Mouse (Mus musculus): ENCODE data around the gene Mras.

The Mras gene

GRCm38 (mm10) chr9:99409280-99409679, 27.9 kb downstream of the Mras start:
- no peak for DNase-seq

- DNase-seq, result no peak
Measured at GRCm38 (mm10) chr9:99401288-99401974, 35.8 kb downstream of the Mras start.

GRCm38 (mm10) chr9:99400781-99401180, 36.4 kb downstream of the Mras start:
- no peak for DNase-seq

GRCm38 (mm10) chr9:99397056-99397815, 39.9 kb downstream of the Mras start:
- DNase-seq, result no peak

- no peak for DNase-seq
Measured at GRCm38 (mm10) chr9:99394366-99394765, 42.8 kb downstream of the Mras start.

- no peak for DNase-seq
Measured at GRCm38 (mm10) chr9:99393146-99393545, 44.0 kb downstream of the Mras start.

GRCm38 (mm10) chr9:99391557-99391956, 45.6 kb downstream of the Mras start:
- no peak for DNase-seq

- no peak for DNase-seq
Measured at GRCm38 (mm10) chr9:99390716-99391115, 46.5 kb downstream of the Mras start.

GRCm38 (mm10) chr9:99390201-99390600, 47.0 kb downstream of the Mras start:
- no peak for DNase-seq

GRCm38 (mm10) chr9:99389506-99389905, 47.7 kb downstream of the Mras start:
- DNase-seq, result no peak

GRCm38 (mm10) chr9:99388856-99389255, 48.3 kb downstream of the Mras start:
- no peak for DNase-seq

GRCm38 (mm10) chr9:99388078-99388477, 49.1 kb downstream of the Mras start:
- no peak for DNase-seq

- no peak for DNase-seq
Measured at GRCm38 (mm10) chr9:99382556-99382955, 54.6 kb downstream of the Mras start.

- no peak for DNase-seq
Measured at GRCm38 (mm10) chr9:99379194-99379593, 58.0 kb downstream of the Mras start.

GRCm38 (mm10) chr9:99376591-99377418, 60.4 kb downstream of the Mras start:
- no peak for DNase-seq

GRCm38 (mm10) chr9:99368431-99368830, 68.8 kb downstream of the Mras start:
- DNase-seq, result no peak

- no peak for DNase-seq
Measured at GRCm38 (mm10) chr9:99365906-99366305, 71.3 kb downstream of the Mras start.

- no peak for DNase-seq
Measured at GRCm38 (mm10) chr9:99363076-99363475, 74.1 kb downstream of the Mras start.

GRCm38 (mm10) chr9:99361946-99362345, 75.2 kb downstream of the Mras start:
- DNase-seq, result no peak

- DNase-seq, result no peak
Measured at GRCm38 (mm10) chr9:99359012-99359411, 78.2 kb downstream of the Mras start.

GRCm38 (mm10) chr9:99357921-99358692, 79.1 kb downstream of the Mras start, which contains the start of gene Esyt3:
TSS of gene Esyt3 (minus strand) at chr9:99358557.
- DNase-seq, result no peak

GRCm38 (mm10) chr9:99357561-99357920, 79.6 kb downstream of the Mras start:
- DNase-seq, result no peak

GRCm38 (mm10) chr9:99355971-99356370, 81.2 kb downstream of the Mras start:
- no peak for DNase-seq

Measured in thymus, adult 18-20 months (tissue).